Mouse (Mus musculus) layer of hippocampus, postnatal 10 days (tissue): ENCODE measurements around the gene Trim8. TPM values are rescaled to one million over a fixed set of nuclear protein-coding genes. Genes with fewer than 3 reads are reported as not detected.
A peak's percentile ranks its signal among the peaks of the same experiment; 100 is the strongest.

Experiments
- DNase-seq, 2 experiments: peaks; one replicate each; pipeline ENCODE4 v3.0.0; 2021; ENCODE audit warnings: low spot score in 2 of 2
- long read RNA-seq: library from polyadenylated mRNA; stranded (forward); transcript quantifications from one replicate; pipeline ENCODE4 v2.0.0, GENCODE M21; 2023
- total RNA-seq, 2 experiments: library from RNA; stranded (reverse); gene quantifications; 2 replicates each; pipeline ENCODE4 v1.2.3; 2021

Gene Trim8
- 100 to 1,000 TPM; 108 to 111 TPM for total RNA-seq
- long read RNA-seq, transcript Trim8-201 (6 exons, 3,580 nt) = major isoform, 41 of 64 reads
- long read RNA-seq, partial matches to known transcripts = 19 of 64 reads
- long read RNA-seq, other reads (novel, unspliced or antisense) = 4 of 64 reads

DNA sequence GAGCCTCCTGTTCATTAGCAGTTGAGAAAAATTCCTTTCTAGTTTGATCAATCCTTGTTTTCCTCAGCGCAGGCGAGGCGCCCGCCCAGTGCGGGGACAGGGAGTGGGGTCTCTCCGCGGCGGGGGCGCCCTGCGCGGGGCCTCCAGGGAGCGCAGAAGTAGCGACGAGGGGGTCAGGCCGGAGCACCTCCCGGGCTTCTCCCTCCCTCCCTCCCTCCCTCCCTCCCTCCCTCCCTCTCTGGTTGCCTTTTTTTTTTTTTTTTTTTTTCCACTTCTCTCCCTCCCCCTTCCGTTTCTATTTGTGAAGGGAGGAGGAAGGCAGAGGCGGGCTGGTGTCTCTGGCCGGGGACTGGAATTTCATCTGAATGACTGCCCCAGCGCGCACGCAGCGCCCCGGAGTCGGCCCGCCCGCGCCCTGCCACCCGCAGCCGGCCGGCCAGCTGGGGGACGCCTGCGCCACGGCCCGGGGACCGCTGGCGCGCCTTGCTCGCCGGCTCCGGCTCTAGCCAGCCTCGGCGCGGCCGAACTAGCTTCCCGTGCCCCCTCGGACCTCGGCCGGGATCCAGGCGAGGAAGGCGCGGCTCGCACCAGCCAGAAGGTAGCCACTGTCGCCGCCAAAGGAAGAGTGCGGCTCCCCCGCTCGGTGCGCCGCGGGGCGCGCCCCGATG, at the start of gene Trim8:
Trim8 (plus strand) TSS at position 302 of the 668 bp plus-strand sequence.
- peak; percentile 81 to 85 for DNase-seq

GRCm38 (mm10) chr19:46452052-46452827, 49.3 kb upstream of the Trim8 start:
- peak; percentile 72 to 78 for DNase-seq

GRCm38 (mm10) chr19:46452916-46453315, 48.6 kb upstream of the Trim8 start:
- no peak for DNase-seq

DNA sequence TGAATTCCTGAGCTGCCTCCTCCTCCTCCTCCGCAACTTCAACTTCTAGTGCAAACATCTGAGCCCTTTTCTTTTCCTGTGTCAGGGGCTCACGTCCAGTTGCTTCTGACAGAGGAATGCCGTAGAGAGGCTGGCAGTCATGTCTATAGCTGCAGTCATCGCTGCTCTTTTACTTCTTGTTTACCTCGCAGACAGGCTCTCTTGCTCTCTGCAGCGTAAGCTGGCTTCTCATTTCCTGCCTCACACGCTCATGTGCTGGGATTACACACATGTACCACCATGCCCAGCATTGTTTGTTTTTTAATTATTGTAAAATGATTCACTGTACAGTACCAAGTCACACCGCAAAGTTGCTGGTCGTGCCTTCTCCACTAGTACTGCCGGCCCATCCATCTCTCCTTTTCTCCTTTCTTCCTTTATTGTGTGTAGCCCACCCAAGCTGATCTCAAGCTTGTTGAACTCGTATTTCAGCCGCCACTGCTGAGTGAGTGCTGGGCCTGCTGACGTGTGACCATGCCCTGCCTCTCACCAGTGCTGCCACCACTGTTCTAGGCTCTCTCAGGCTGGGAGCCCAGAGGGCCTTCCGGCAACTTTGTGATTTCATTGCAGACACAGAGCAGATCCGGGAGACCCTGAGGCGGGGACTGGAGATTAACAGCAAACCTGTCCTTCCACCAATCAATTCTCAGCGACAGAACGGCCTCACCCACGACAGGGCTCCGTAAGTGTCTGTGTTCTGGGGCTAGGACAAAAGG, 47.2 kb upstream of the Trim8 start:
- DNase-seq = no peak

GRCm38 (mm10) chr19:46455032-46455431, 46.5 kb upstream of the Trim8 start:
- DNase-seq = no peak

DNA sequence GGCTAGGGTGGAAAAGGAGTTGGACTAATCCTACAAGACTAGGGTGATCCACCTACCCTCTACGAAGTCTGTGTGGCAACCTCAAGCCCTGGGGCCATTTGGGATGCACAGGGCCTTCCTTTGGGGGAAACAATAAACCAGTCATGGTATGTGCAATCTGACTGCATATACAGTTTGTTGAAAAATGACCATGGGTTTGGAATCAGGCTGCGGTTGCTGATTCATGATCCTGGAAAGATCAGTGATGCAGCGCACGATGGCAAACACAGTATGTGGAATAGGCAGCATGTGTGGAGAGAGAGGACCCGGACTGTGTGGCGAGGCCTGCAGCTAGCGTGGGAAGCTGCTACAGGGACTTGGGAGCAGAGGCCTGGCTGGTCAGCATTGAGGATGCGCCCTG, 45.9 kb upstream of the Trim8 start:
- DNase-seq = no peak

- no peak for DNase-seq
Measured at GRCm38 (mm10) chr19:46456018-46456735, 45.3 kb upstream of the Trim8 start.

GRCm38 (mm10) chr19:46457798-46458197, 43.7 kb upstream of the Trim8 start:
- no peak for DNase-seq

DNA sequence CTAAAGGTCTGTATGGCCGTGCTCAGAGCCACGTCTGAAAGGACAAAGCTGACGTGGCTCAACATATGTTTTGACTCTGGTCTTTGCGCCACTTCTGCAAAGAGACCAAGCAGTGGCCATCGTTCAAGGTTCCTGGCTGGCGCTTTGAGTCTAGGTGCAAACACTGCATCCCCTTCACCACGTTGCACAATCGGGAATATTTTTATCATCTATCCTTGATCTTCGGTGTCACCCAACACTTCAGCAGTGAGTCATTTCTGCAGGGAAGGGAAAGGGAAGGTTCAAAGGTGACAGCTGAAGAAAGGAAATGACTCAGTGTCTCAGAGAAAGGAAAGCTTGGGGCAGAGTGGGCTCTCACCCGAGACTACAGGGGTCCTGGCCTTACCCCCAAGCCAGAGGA, 42.2 kb upstream of the Trim8 start:
- no peak for DNase-seq

- no peak for DNase-seq
Measured at GRCm38 (mm10) chr19:46459889-46460288, 41.6 kb upstream of the Trim8 start.

GRCm38 (mm10) chr19:46462574-46462973, 38.9 kb upstream of the Trim8 start:
- no peak for DNase-seq

GRCm38 (mm10) chr19:46463446-46463845, 38.1 kb upstream of the Trim8 start:
- DNase-seq = no peak

GRCm38 (mm10) chr19:46466160-46466559, 35.3 kb upstream of the Trim8 start:
- no peak for DNase-seq

- DNase-seq = no peak
Measured at GRCm38 (mm10) chr19:46467051-46467503, 34.4 kb upstream of the Trim8 start.

GRCm38 (mm10) chr19:46470364-46471240, 30.9 kb upstream of the Trim8 start:
- DNase-seq = no peak

- DNase-seq = no peak
Measured at GRCm38 (mm10) chr19:46471324-46472093, 30.0 kb upstream of the Trim8 start.

DNA sequence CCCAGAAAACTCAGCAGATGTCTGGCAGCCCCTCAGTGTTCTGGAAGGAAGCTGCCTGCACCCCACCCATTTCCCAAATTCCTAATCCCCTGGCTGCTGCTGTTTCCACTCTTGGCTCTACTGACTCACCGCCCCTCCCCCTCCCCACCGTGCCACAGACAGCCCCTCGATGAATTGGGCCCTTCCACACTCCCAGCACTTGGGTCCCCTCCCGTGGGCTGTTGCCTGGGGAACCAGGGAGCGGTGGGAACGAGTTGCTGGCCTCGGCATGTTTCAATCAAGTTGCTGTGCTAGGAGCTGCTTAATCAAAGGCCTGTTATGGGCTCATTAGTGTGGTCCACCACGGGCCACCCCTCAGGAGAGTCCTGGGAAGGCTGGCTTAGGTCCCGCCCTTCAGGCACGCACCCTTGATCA, 24.1 kb upstream of the Trim8 start:
- DNase-seq = peak in 1 of 2 experiments; percentile 54

- no peak for DNase-seq
Measured at GRCm38 (mm10) chr19:46478242-46478641, 23.3 kb upstream of the Trim8 start.

DNA sequence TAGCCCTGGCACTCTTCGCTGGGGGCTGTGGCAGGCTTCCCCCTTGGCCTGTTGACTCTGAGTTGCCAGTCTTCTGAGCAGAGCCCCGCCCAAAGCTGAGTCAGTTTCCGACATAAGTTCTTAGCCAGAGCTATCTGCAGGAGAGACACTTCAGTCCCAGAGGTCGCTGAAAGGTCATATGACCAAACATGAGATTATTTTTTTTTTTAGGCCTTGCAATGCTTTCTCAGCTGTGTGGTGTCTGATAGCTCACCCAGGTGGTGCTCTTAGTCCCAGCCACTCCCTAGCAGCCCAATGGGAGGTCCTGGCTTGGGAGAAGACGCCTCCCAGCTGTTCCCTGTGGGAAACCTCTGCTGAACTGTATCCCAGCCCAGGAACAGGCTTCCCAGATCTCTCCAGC, 22.7 kb upstream of the Trim8 start:
- no peak for DNase-seq
